Mouse (Mus musculus) liver, embryonic 14.5 days (tissue): ENCODE results near the gene Cyp4f18.

Experiments used
- CTCF ChIP-seq: IDR thresholded peaks from 2 replicates; pipeline ENCODE4 v1.5.1; 2016; ENCODE audit warnings: antibody characterized with exemption, low read depth, control low read depth
- EP300 ChIP-seq: IDR thresholded peaks from 2 replicates; pipeline ENCODE4 v1.6.1; 2016; ENCODE audit warnings: antibody characterized with exemption, low read depth

DNA sequence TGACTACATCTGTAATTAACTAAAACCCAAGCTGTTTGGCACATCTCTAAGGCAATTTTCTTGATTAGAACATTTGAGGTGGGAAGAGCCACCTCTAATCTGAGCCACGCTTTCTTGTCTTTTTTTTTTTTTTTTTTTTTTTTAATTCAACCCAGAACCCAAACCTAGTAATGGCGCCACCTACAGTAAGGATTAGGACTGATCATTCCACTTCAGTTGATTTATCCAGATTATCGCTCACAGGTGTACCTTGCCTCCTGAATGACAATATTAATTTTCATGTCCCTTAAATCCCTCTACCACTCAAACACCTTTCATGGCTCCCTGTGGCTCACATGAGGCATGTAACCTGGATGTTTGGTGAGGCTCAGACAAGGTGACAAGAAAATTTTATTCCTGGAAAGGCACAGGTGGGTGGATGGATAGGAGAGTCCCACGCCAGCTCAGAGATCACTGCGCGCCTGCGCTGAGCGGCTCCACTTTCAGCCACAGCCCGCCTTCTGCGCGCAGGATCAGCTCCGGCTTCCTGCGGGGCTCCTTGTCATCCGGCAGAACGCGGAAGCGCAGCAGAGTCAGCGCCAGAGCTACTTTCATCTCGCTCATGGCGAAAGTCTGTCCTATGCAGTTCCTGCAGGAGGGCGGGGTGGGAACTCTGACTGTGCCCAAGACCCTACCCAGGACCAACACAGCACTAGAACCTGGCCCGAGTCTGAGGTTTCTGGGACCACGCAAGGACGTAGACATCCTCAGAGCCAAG is 21.1 kb downstream of the Cyp4f18 start:
- TF ChIP-seq CTCF, result no peak
- TF ChIP-seq EP300, result no peak
